Mouse (Mus musculus) myocyte (in vitro differentiated cells): ENCODE measurements around the gene Ptpn23. TPM values are rescaled to one million over a fixed set of nuclear protein-coding genes. Genes with fewer than 3 reads are reported as not detected.
"Not testable (repeated sequence)": the region's sequence is repeated elsewhere in the genome, so short reads cannot be mapped to it uniquely, and the experiment has no call there.

Experiments used
- H3K27me3 ChIP-seq: one replicate; pipeline ENCODE4 v1.6.1; 2011; ENCODE audit not compliant: control insufficient read depth, insufficient read depth, insufficient read length
- H3K36me3 ChIP-seq: one replicate; pipeline ENCODE4 v1.6.1; 2011; ENCODE audit not compliant: control insufficient read depth, insufficient read depth
- H3K4me2 ChIP-seq: one replicate; pipeline ENCODE4 v1.6.1; 2011; ENCODE audit warnings: low read depth, control low read depth
- H3K4me3 ChIP-seq: one replicate; pipeline ENCODE4 v1.5.1; 2011; ENCODE audit warnings: mild to moderate bottlenecking, control low read depth, moderate library complexity
- H3K79me2 ChIP-seq: one replicate; pipeline ENCODE4 v1.6.1; 2011; ENCODE audit not compliant: control insufficient read depth, insufficient read depth
- H3ac ChIP-seq: one replicate; pipeline ENCODE4 v1.6.1; 2011; ENCODE audit not compliant: control insufficient read depth, insufficient read length
- CEBPB ChIP-seq: IDR thresholded peaks from 2 replicates; pipeline ENCODE4 v1.6.1; 2011; ENCODE audit warnings: mild to moderate bottlenecking, moderate library complexity; ENCODE audit not compliant: poor library complexity, insufficient read depth, severe bottlenecking
- E2F4 ChIP-seq: IDR thresholded peaks from one replicate; pipeline ENCODE4 v1.6.1; 2011; ENCODE audit warnings: mild to moderate bottlenecking, control low read depth, moderate library complexity; ENCODE audit not compliant: insufficient read depth
- MAX ChIP-seq: IDR thresholded peaks from one replicate; pipeline ENCODE4 v1.6.1; 2011; ENCODE audit warnings: low read depth, mild to moderate bottlenecking, control low read depth
- MYOD1 ChIP-seq, 3 experiments: IDR thresholded peaks; one replicate each; pipeline ENCODE4 v1.6.1; 2011; ENCODE audit warnings: control low read depth in 2 of 3, low read depth in 2 of 3, mild to moderate bottlenecking in 2 of 3, moderate library complexity in 1 of 3; ENCODE audit not compliant: insufficient read length in 2 of 3, control insufficient read depth in 1 of 3
- MYOG ChIP-seq, 3 experiments: IDR thresholded peaks; one replicate each; pipeline ENCODE4 v1.6.1; 2011; ENCODE audit warnings: control low read depth in 2 of 3, low read depth in 2 of 3, mild to moderate bottlenecking in 2 of 3; ENCODE audit not compliant: insufficient read length in 2 of 3, control insufficient read depth in 1 of 3, insufficient read depth in 1 of 3
- POLR2A ChIP-seq: IDR thresholded peaks from one replicate; pipeline ENCODE4 v1.6.1; 2011; ENCODE audit warnings: low read depth, mild to moderate bottlenecking, control low read depth, moderate library complexity; ENCODE audit not compliant: insufficient read length
- POLR2AphosphoS2 ChIP-seq: IDR thresholded peaks from one replicate; pipeline ENCODE4 v1.6.1; 2011; ENCODE audit warnings: low read depth, control low read depth; ENCODE audit not compliant: insufficient read length
- REST ChIP-seq: IDR thresholded peaks from one replicate; pipeline ENCODE4 v1.6.1; 2011; ENCODE audit warnings: mild to moderate bottlenecking, control low read depth, moderate library complexity; ENCODE audit not compliant: insufficient read depth, insufficient read length
- SRF ChIP-seq: IDR thresholded peaks from one replicate; pipeline ENCODE4 v1.6.1; 2011; ENCODE audit warnings: low read depth; ENCODE audit not compliant: control insufficient read depth, insufficient read length
- TCF12 ChIP-seq: IDR thresholded peaks from one replicate; pipeline ENCODE4 v1.6.1; 2011; ENCODE audit warnings: mild to moderate bottlenecking, control low read depth; ENCODE audit not compliant: poor library complexity, insufficient read depth, severe bottlenecking
- TCF3 ChIP-seq: IDR thresholded peaks from one replicate; pipeline ENCODE4 v1.6.1; 2011; ENCODE audit warnings: low read depth, control low read depth; ENCODE audit not compliant: insufficient read length
- USF1 ChIP-seq: IDR thresholded peaks from one replicate; pipeline ENCODE4 v1.6.1; 2011; ENCODE audit warnings: low read depth, mild to moderate bottlenecking, control low read depth, moderate library complexity
- polyA plus RNA-seq: library from polyadenylated mRNA; unstranded; fragments of >200 nt; fragmentation: generic; extraction: Trizol; gene quantifications from one replicate; pipeline ENCODE4 v1.2.1, GENCODE M21; 2012; ENCODE audit warnings: missing spikeins

Gene Ptpn23
- polyA plus RNA-seq, 1 experiment: 36.0 TPM

GRCm38 (mm10) chr9:110413785-110414184, 5.8 kb upstream of the Ptpn23 start:
- H3K4me3 ChIP-seq: no peak overlapping the region
- no peaks in the 10 kb centered on the region for H3K27me3 ChIP-seq
- H3K36me3 ChIP-seq: no peaks in the 10 kb centered on the region
- TF ChIP-seq CEBPB: no peak
- TF ChIP-seq E2F4: no peak
- TF ChIP-seq POLR2AphosphoS2: no peak
- no peak for TF ChIP-seq TCF12
- no peak for TF ChIP-seq MAX
- TF ChIP-seq USF1: no peak
- no peak for TF ChIP-seq REST
- TF ChIP-seq MYOG (IDR thresholded peaks at IDR 0.05; ENCODE audit: control insufficient read depth in 1 of 3, insufficient read depth in 1 of 3, insufficient read length in 2 of 3, low read depth in 2 of 3): no peak
- no peak for TF ChIP-seq TCF3
- TF ChIP-seq POLR2A: no peak
- TF ChIP-seq SRF: no peak
- no peak for TF ChIP-seq MYOD1 (IDR thresholded peaks at IDR 0.05; ENCODE audit: control insufficient read depth in 1 of 3, insufficient read length in 2 of 3, low read depth in 2 of 3)
- no peak overlapping the region for H3ac ChIP-seq
- no peaks in the 10 kb centered on the region for H3K79me2 ChIP-seq
- H3K4me2 ChIP-seq: no peak overlapping the region

DNA sequence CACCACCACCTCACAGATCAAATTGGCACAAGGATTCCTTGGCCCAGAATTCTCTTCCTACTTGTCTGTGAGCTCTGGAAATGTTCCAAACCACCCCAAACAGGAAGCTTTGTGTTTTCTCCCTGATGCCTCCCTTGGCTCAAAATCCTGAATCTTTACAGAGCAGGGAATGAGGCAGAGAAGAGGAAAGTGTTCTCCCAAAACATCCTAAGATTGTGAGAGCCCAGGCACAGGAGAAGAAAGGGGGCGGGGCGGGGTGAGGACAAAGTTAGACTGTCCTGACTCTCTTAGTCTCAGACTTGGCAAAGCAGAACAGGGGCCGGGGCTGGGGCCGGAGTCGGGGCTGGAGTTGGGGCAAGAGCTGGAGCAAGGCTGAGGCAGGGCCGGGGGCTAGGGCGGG, 4.9 kb upstream of the Ptpn23 start:
- no peak overlapping the region for H3K4me3 ChIP-seq
- H3ac ChIP-seq: no peak overlapping the region
- no peak overlapping the region for H3K4me2 ChIP-seq
- no peaks in the 10 kb centered on the region for H3K27me3 ChIP-seq
- TF ChIP-seq SRF (no peak), CEBPB (no peak), MYOD1 (IDR thresholded peaks at IDR 0.05; ENCODE audit: control insufficient read depth in 1 of 3, insufficient read length in 2 of 3, low read depth in 2 of 3) (no peak), USF1 (no peak)
- H3K79me2 ChIP-seq: no peaks in the 10 kb centered on the region
- H3K36me3 ChIP-seq: no peaks in the 10 kb centered on the region

- Histone ChIP-seq H3K36me3 (no peaks in the 10 kb centered on the region), H3K79me2 (peaks cover 17% of the 10 kb centered on the region), H3K4me2 (peak overlapping the region; percentile 55), H3K4me3 (no peak overlapping the region), H3ac (no peak overlapping the region), H3K27me3 (no peaks in the 10 kb centered on the region)
- TF ChIP-seq POLR2A (no peak), E2F4 (no peak), TCF3 (no peak), SRF (no peak), TCF12 (no peak)
Observed at GRCm38 (mm10) chr9:110410908-110411887, 3.2 kb upstream of the Ptpn23 start.

DNA sequence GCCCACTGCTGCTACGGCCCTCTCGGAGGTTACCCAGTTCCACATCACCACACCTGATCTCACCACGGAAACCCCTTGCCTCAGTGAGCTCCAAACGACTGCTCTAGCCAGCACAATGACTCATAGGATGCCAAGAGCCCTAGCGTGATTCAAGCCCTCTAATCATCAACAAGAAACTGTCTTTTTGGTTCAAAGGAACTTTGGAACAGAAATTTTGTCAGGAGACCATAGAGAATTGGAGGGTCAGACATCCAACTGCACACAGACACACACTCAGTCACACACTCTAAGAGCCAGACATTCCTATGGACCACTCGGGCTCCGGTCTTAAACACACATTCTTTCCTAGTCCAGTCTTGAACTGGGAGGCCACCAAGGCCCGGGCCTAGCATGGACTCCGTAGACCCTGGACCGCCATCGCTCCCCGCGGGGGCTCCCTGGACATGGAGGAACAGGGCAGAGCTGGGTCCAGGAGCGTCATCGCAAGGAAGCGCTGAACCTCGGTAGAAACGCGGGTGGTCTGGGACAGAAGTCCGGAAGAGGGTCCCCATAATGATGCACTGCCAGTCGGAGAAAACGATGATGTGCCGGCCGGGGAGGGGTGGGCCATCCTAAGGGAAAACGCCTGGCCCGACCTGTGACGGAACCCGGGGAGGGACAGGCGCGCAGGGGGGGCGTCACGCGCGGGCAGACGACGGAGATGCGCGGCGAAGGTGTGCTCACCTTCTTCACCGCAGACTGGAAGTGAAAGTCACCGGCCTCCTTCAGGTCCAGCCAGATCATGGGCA, 508 bp downstream of the Ptpn23 start:
- TF ChIP-seq POLR2A (no peak), USF1 (no peak), E2F4 (no peak), SRF (no peak), REST (no peak), MAX (no peak), CEBPB (no peak), MYOD1 (IDR thresholded peaks at IDR 0.05; ENCODE audit: control insufficient read depth in 1 of 3, insufficient read length in 2 of 3, low read depth in 2 of 3) (no peak)
- Histone ChIP-seq H3K79me2 (peaks cover 54% of the 10 kb centered on the region), H3K36me3 (no peaks in the 10 kb centered on the region), H3K4me2 (peak overlapping the region; percentile 91), H3ac (peak overlapping the region; percentile 98), H3K27me3 (no peaks in the 10 kb centered on the region), H3K4me3 (peak overlapping the region; percentile 97)

DNA sequence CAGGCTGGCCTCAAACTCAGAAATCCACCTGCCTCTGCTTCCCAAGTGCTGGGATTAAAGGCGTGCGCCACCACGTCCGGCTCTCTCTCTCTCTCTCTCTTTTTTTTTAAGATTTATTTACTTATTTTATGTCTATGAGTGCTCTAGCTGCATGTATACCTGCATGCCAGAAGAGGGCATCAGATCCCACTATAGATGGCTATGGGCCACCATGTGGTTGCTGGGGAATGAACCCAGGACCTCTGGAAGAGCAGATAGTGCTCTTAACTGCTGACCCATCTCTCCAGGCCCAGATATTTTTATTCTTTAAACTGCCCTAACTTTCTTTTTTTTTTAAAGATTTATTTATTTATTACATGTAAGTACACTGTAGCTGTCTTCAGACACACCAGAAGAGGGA, 4.8 kb downstream of the Ptpn23 start:
- not testable (repeated sequence) for H3ac ChIP-seq, H3K4me2 ChIP-seq, H3K4me3 ChIP-seq, H3K36me3 ChIP-seq, H3K27me3 ChIP-seq
- H3K79me2 ChIP-seq: peaks cover 96% of the 10 kb centered on the region
